Mouse (Mus musculus): Measurements from ENCODE around the gene Uba1. TPM values are rescaled to one million over a fixed set of nuclear protein-coding genes. Genes with fewer than 3 reads are reported as not detected.

Gene Uba1
- polyA plus RNA-seq (2015; fragmentation: Nextera tagmentation; extraction: Ambion mirVana): 78.4 and 83.5 TPM in 2 replicates

DNA sequence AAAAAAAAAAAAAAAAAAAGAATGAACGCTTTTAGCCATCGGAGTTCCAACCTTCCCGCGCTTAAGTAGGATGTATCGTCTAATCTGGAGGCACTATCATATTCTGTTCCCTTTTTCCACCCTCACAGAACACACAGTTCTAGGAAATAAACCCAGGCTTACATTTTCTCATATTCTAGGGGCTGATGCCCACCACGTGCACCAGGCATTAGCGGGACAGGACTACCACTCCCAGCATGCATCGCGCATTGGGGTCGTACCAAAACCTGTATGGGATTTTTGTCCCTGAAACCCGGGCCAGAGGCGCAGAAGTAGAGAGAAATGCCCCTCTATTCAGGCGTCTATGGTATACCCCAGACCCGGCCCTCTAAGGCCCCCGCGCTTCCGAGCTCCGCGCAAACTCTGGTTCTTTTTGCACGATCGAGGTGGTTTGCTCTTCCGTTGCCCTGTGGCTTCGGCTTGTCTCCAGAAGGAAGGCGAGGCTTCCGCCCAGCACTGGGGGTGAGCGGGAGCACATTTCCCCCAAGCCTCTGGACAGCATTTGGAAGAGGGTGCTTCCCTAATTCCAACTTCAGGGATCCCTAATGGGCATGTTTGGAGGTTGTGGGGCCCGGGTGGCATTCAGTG, at the start of gene Uba1:
Gene Uba1, plus strand, starts transcription at position 301 of the 627 bp plus-strand sequence.
- Histone ChIP-seq H3K4me2 (replicated peaks; ENCODE audit: low read depth, low read length) (peak within 1 kb of the TSS; percentile 66), H3K4me1 (ENCODE audit: insufficient read depth, low read depth, low read length) (no peaks in the 10 kb centered on the region), H3K9me3 (ENCODE audit: low read length) (no peaks in the 10 kb centered on the region), H3K4me3 (ENCODE audit: low read depth, low read length) (peak within 1 kb of the TSS; percentile 44), H3K27ac (ENCODE audit: low read length) (peak within 1 kb of the TSS; percentile 26; the same call in 1 of the 2 replicates), H3K27me3 (replicated peaks; ENCODE audit: insufficient read depth, low read length) (no peaks in the 10 kb centered on the region), H3K36me3 (ENCODE audit: insufficient read depth, low read length) (no peaks in the 10 kb centered on the region), H3K9ac (replicated peaks; ENCODE audit: low read depth) (peak within 1 kb of the TSS; percentile 26; the same call in 1 of the 2 replicates)
- 18% methylated on average over 27 of the region's 27 CpGs for WGBS
- ATAC-seq (peak; percentile 84), DNase-seq (ENCODE audit: low spot score) (peak; percentile 85)
- TF ChIP-seq CTCF (IDR thresholded peaks at IDR 0.05) (no peak), EP300 (IDR thresholded peaks at IDR 0.05) (no peak)

DNA sequence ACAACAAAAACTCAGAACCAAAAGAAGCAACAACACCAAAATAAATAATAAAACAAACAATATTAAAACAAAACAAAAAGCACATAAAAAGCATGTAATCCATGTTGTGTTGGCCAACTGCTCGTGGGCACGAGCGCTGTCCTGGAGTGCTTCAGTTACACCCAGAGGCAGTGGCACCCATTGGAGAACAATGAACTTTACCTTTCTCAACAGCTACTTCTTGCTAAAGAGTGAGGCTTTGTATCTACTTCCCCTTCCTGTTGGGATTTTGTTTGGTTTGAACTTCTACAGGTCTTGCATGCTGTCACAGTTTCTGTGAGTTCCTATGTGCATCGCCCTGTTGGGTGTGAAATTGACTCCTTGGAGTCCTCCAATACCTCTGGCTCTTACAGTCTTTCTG, 49.6 kb upstream of the Uba1 start:
- H3K9me3 ChIP-seq (ENCODE audit: low read length): no peaks in the 10 kb centered on the region
- no peak overlapping the region for H3K4me2 ChIP-seq (replicated peaks; ENCODE audit: low read depth, low read length)
- H3K4me3 ChIP-seq (ENCODE audit: low read depth, low read length): no peak overlapping the region
- H3K27ac ChIP-seq (ENCODE audit: low read length): no peak overlapping the region
- H3K36me3 ChIP-seq (ENCODE audit: insufficient read depth, low read length): no peaks in the 10 kb centered on the region
- H3K4me1 ChIP-seq (ENCODE audit: insufficient read depth, low read depth, low read length): no peaks in the 10 kb centered on the region
- DNase-seq (ENCODE audit: low spot score) (no peak), ATAC-seq (no peak)
- 79% methylated on average over 4 of the region's 4 CpGs for WGBS
- no peak for TF ChIP-seq CTCF (IDR thresholded peaks at IDR 0.05)
- no peak overlapping the region for H3K9ac ChIP-seq (replicated peaks; ENCODE audit: low read depth)
- H3K27me3 ChIP-seq (replicated peaks; ENCODE audit: insufficient read depth, low read length): no peaks in the 10 kb centered on the region

DNA sequence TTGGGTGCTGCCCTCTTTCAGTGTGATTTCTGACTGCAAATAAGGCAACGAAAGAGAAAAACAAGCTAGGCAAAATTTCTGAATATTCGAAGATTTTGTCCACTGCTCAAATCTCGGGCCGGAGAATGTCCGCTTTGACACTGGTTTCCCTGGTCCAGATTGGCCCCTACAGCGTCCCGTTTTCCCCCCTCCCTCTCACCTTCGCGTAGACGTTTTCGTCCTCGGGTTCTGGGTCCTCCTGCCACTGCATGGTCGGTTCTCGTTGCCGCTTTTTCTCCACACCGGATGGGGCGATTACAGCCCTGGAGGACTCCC, 41.3 kb upstream of the Uba1 start:
- Histone ChIP-seq H3K27ac (ENCODE audit: low read length) (peak overlapping the region; percentile 82), H3K4me3 (ENCODE audit: low read depth, low read length) (peak overlapping the region; percentile 51), H3K36me3 (ENCODE audit: insufficient read depth, low read length) (no peaks in the 10 kb centered on the region), H3K9me3 (ENCODE audit: low read length) (no peaks in the 10 kb centered on the region), H3K27me3 (replicated peaks; ENCODE audit: insufficient read depth, low read length) (no peaks in the 10 kb centered on the region), H3K4me1 (ENCODE audit: insufficient read depth, low read depth, low read length) (no peaks in the 10 kb centered on the region; the same call in 1 of the 2 replicates), H3K4me2 (replicated peaks; ENCODE audit: low read depth, low read length) (peak overlapping the region; percentile 54), H3K9ac (replicated peaks; ENCODE audit: low read depth) (peak overlapping the region; percentile 50; the same call in 1 of the 2 replicates)
- no peak for TF ChIP-seq EP300 (IDR thresholded peaks at IDR 0.05)
- TF ChIP-seq CTCF (IDR thresholded peaks at IDR 0.05): no peak
- ATAC-seq: peak; percentile 20
- no peak for DNase-seq (ENCODE audit: low spot score)
- WGBS: 13% methylated on average over 17 of the region's 17 CpGs

DNA sequence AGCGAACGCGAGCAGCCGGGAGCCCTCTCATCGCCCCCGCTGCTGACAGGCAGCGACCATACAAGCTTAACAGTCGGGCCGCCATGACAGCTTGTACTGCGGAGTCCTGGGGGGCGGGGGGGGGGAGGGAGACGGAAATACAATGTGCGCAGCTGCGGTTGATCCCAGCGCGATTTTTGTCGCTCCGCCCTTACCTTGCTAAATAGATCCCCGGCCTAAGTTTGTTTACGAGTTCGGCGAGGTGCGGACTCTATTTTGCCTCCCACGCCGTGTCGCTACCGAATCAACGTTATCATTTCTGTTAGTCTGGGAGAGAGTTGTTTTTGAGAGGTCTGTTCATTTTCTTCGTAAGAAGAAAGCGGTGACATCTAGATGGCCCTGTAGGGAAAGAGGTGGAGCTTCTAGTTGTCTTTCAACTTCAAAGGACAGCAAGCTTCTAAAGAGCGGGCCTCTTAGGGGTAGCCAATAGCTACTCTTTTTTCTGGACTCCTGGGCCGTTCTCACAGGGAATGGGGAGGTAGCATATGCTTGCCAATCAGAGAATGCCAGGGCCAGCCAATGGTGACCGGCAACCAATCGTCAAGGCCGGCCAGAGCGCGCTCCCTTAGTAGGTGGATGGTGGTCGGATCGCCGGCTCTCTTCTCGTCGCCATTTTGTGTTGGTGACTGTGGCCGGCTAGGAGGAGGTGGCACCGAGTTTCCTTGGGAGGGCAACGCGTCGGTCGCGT, 40.8 kb upstream of the Uba1 start, which contains the start of the genes Rbm10 and Ndufb11:
Gene Rbm10, plus strand, starts transcription at position 328 of the 727 bp plus-strand sequence.
Gene Ndufb11, minus strand, starts transcription at position 444 of the 727 bp plus-strand sequence.
- TF ChIP-seq EP300 (IDR thresholded peaks at IDR 0.05): no peak; the same call in 1 of the 2 replicates
- TF ChIP-seq CTCF (IDR thresholded peaks at IDR 0.05): no peak
- 12% methylated on average over 42 of the region's 49 CpGs for WGBS
- ATAC-seq: peak; percentile 98

DNA sequence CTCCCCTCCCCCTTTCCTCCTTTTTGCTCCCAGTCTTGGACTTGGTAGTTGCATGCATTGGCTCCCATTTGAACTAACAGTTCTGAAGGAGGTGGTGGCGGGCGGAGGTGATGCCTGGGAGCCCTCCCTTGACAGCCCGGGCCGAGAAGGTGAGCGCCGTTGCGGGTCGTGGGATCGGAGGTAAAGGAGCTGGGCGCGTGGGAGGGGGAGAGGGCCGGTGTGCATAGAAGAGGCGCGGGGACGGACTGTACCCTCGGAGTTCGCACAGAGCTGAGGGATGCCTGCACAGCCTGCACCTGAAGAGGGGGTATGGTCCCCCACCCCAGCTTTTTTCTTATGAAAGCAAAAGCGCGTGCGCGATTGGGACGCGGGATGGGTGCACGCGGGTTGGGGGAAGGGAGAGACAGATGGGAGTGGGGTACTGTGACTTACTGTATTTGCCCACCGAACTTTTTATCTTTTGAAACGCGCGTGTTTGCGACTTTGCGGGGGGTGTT, 40.2 kb upstream of the Uba1 start:
- WGBS: 13% methylated on average over 29 of the region's 31 CpGs
- no peak; the same call in 1 of the 2 replicates for ATAC-seq
- Histone ChIP-seq H3K36me3 (ENCODE audit: insufficient read depth, low read length) (no peaks in the 10 kb centered on the region), H3K9me3 (ENCODE audit: low read length) (no peaks in the 10 kb centered on the region), H3K4me2 (replicated peaks; ENCODE audit: low read depth, low read length) (peak overlapping the region; percentile 53), H3K27me3 (replicated peaks; ENCODE audit: insufficient read depth, low read length) (no peaks in the 10 kb centered on the region), H3K27ac (ENCODE audit: low read length) (peak overlapping the region; percentile 77), H3K4me3 (ENCODE audit: low read depth, low read length) (peak overlapping the region; percentile 67), H3K4me1 (ENCODE audit: insufficient read depth, low read depth, low read length) (no peaks in the 10 kb centered on the region; the same call in 1 of the 2 replicates), H3K9ac (replicated peaks; ENCODE audit: low read depth) (peak overlapping the region; percentile 54)
- peak; percentile 14 for DNase-seq (ENCODE audit: low spot score)
- TF ChIP-seq CTCF (IDR thresholded peaks at IDR 0.05) (no peak), EP300 (IDR thresholded peaks at IDR 0.05) (no peak)

More for the DNA sequence above, 40.8 kb upstream of the Uba1 start, which contains the start of the genes Rbm10 and Ndufb11:
- Histone ChIP-seq H3K27ac (ENCODE audit: low read length) (peak within 1 kb of the TSS; percentile 82), H3K4me2 (replicated peaks; ENCODE audit: low read depth, low read length) (peak within 1 kb of the TSS; percentile 54), H3K4me1 (ENCODE audit: insufficient read depth, low read depth, low read length) (no peaks in the 10 kb centered on the region; the same call in 1 of the 2 replicates), H3K9ac (replicated peaks; ENCODE audit: low read depth) (peak within 1 kb of the TSS; percentile 54), H3K9me3 (ENCODE audit: low read length) (no peaks in the 10 kb centered on the region), H3K36me3 (ENCODE audit: insufficient read depth, low read length) (no peaks in the 10 kb centered on the region), H3K27me3 (replicated peaks; ENCODE audit: insufficient read depth, low read length) (no peaks in the 10 kb centered on the region), H3K4me3 (ENCODE audit: low read depth, low read length) (peak within 1 kb of the TSS; percentile 67)
- peak; percentile 89 for DNase-seq (ENCODE audit: low spot score)

DNA sequence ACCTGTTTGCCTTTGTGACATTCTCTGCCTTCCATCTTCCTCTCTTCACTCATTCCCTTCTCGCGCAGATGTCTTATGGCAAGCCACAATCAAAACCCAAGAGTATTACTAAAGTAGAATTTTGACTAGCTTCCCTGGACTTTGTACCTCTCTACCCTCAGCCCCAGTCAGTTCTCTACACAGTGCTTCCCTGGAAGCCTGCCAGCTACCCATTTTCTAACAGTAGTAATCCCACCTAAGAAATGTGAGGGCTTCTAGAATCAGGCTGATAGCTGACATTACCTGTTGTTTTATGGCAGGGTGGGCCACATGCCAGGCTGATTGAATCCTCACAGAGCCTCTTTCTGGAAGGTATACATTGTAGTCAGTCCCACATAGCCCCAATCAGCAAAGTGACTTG, 20.0 kb upstream of the Uba1 start:
- 92% methylated on average over 2 of the region's 2 CpGs for WGBS
- ATAC-seq: no peak
- Histone ChIP-seq H3K4me2 (replicated peaks; ENCODE audit: low read depth, low read length) (no peak overlapping the region), H3K27me3 (replicated peaks; ENCODE audit: insufficient read depth, low read length) (no peaks in the 10 kb centered on the region), H3K9ac (replicated peaks; ENCODE audit: low read depth) (no peak overlapping the region), H3K9me3 (ENCODE audit: low read length) (no peaks in the 10 kb centered on the region), H3K4me1 (ENCODE audit: insufficient read depth, low read depth, low read length) (no peaks in the 10 kb centered on the region), H3K36me3 (ENCODE audit: insufficient read depth, low read length) (no peaks in the 10 kb centered on the region), H3K27ac (ENCODE audit: low read length) (no peak overlapping the region), H3K4me3 (ENCODE audit: low read depth, low read length) (no peak overlapping the region)
- TF ChIP-seq CTCF (IDR thresholded peaks at IDR 0.05): no peak
- DNase-seq (ENCODE audit: low spot score): no peak

Data from lung, postnatal 0 days (tissue).